In genomic region chr4:122959816-122960215, GRCm38 (mm10) we compare ENCODE assay signal across 9 mouse cellular contexts. TPM values are rescaled to one million over a fixed set of nuclear protein-coding genes. Genes with fewer than 3 reads are reported as not detected.
DNase-seq lines count a peak whose midpoint lies in the region; ATAC-seq and TF ChIP-seq lines count a peak whose summit lies in the region.
"Had no signal": no experiment of that assay in that cellular context is flagged by ENCODE, and none has a peak within 500 bp of the region (broad histone marks: within the 10 kb centered on the region; RNA-seq: fewer than 3 reads in every experiment).

No protein-coding gene starts in this region.

- H3K9me3 ChIP-seq in heart, embryonic 14.5 days (ENCODE audit: control insufficient read depth, low read length), result no peaks in the 10 kb centered on the region
- no peaks in the 10 kb centered on the region for H3K9me3 ChIP-seq in hindbrain, embryonic 16.5 days (ENCODE audit: control insufficient read depth, low read length)
- H3K9me3 ChIP-seq in midbrain, postnatal 0 days (ENCODE audit: low read length), result no peaks in the 10 kb centered on the region

- H3K4me3 ChIP-seq in heart, embryonic 14.5 days (ENCODE audit: control insufficient read depth in 1 of 2, insufficient read depth in 1 of 2, low read depth in 1 of 2, low read length in 2 of 2), result peak overlapping the region in 1 of 2 experiments; percentile 53; a peak in 2 of 4 replicates
- H3K4me3 ChIP-seq in hindbrain, embryonic 16.5 days (ENCODE audit: low read length), result peak overlapping the region; percentile 74
- H3K4me3 ChIP-seq in midbrain, postnatal 0 days (ENCODE audit: low read depth, low read length), result peak overlapping the region; percentile 59
- H3K4me3 ChIP-seq: erythroblast, embryonic 14.5 days had no signal

- H3K9ac ChIP-seq in heart, embryonic 14.5 days (ENCODE audit: low read length), result peak overlapping the region; percentile 61; the same call in 1 of the 2 replicates
- H3K9ac ChIP-seq in hindbrain, embryonic 16.5 days (ENCODE audit: low read depth, low read length), result peak overlapping the region; percentile 68
- H3K9ac ChIP-seq in midbrain, postnatal 0 days (replicated peaks; ENCODE audit: low read length, poor library complexity, severe bottlenecking), result peak overlapping the region; percentile 63

- no peak for TF ChIP-seq POLR2A in brain, embryonic 14.5 days (IDR thresholded peaks at IDR 0.05; ENCODE audit: borderline replicate concordance, extremely low read depth, insufficient read depth, insufficient read length, poor library complexity, severe bottlenecking)

- WGBS in heart, embryonic 14.5 days, result 11% methylated on average over 8 of the region's 8 CpGs
- 6% methylated on average over 6 of the region's 8 CpGs for WGBS in hindbrain, embryonic 16.5 days
- 3% methylated on average over 7 of the region's 8 CpGs for WGBS in midbrain, postnatal 0 days

- intact Hi-C loops in heart, postnatal 36 days (cut with DNase I), result no loop called here

- peaks cover 37% of the 10 kb centered on the region for H3K27me3 ChIP-seq in heart, embryonic 14.5 days (ENCODE audit: control insufficient read depth, insufficient read depth, low read length)
- H3K27me3 ChIP-seq in hindbrain, embryonic 16.5 days (replicated peaks; ENCODE audit: control insufficient read depth, insufficient read depth, low read length), result no peaks in the 10 kb centered on the region
- H3K27me3 ChIP-seq in midbrain, postnatal 0 days (ENCODE audit: insufficient read depth, low read length), result peaks cover 6% of the 10 kb centered on the region; the same call in 1 of the 2 replicates

- DNase-seq in heart, postnatal 36 days, result no peak
- peak; percentile 56 for DNase-seq in brain, embryonic 14.5 days (ENCODE audit: low read depth)
- DNase-seq in midbrain, postnatal 0 days (ENCODE audit: low spot score), result no peak
- no peak for DNase-seq in urinary bladder, postnatal 4 days (ENCODE audit: low spot score in 2 of 2)
- DNase-seq in frontal cortex, postnatal 14 days (ENCODE audit: low spot score in 2 of 2), result no peak

- no peak for TF ChIP-seq CTCF in brain, embryonic 14.5 days (IDR thresholded peaks at IDR 0.05; ENCODE audit: borderline replicate concordance, extremely low read depth, insufficient read depth, insufficient read length)
- TF ChIP-seq CTCF in midbrain, postnatal 0 days (IDR thresholded peaks at IDR 0.05), result no peak

- H3K4me1 ChIP-seq in heart, embryonic 14.5 days (ENCODE audit: control insufficient read depth in 2 of 2, insufficient read depth in 2 of 2, low read length in 2 of 2), result peaks cover 21 to 38% of the 10 kb centered on the region in 2 experiments
- peaks cover 36% of the 10 kb centered on the region for H3K4me1 ChIP-seq in hindbrain, embryonic 16.5 days (ENCODE audit: control insufficient read depth, insufficient read depth, low read depth, low read length)
- H3K4me1 ChIP-seq in midbrain, postnatal 0 days (ENCODE audit: insufficient read depth, low read length), result peaks cover 12% of the 10 kb centered on the region; the same call in 1 of the 2 replicates

- no peak overlapping the region for H3K27ac ChIP-seq in heart, embryonic 14.5 days (replicated peaks in 1 of 2; ENCODE audit: control insufficient read depth in 1 of 2, insufficient read depth in 1 of 2, low read depth in 2 of 2, low read length in 2 of 2)
- 0 out of 2 replicates have a peak overlapping the region, but pooled peaks have one; percentile 1 for H3K27ac ChIP-seq in hindbrain, embryonic 16.5 days (ENCODE audit: low read depth, low read length)
- H3K27ac ChIP-seq in midbrain, postnatal 0 days (ENCODE audit: low read depth, low read length), result no peak overlapping the region

- peak overlapping the region; percentile 98 for H3K4me2 ChIP-seq in heart, embryonic 14.5 days (ENCODE audit: low read length)
- H3K4me2 ChIP-seq in hindbrain, embryonic 16.5 days (ENCODE audit: low read length), result peak overlapping the region; percentile 96
- peak overlapping the region; percentile 99 for H3K4me2 ChIP-seq in midbrain, postnatal 0 days (ENCODE audit: low read depth, low read length, poor library complexity, severe bottlenecking)

- H3K36me3 ChIP-seq in heart, embryonic 14.5 days (ENCODE audit: control insufficient read depth, insufficient read depth, low read length), result no peaks in the 10 kb centered on the region
- H3K36me3 ChIP-seq in hindbrain, embryonic 16.5 days (ENCODE audit: control insufficient read depth, insufficient read depth, low read length), result no peaks in the 10 kb centered on the region
- no peaks in the 10 kb centered on the region for H3K36me3 ChIP-seq in midbrain, postnatal 0 days (ENCODE audit: insufficient read depth, low read length)

- ATAC-seq in heart, embryonic 14.5 days (ENCODE audit: insufficient number of reproducible peaks, insufficient read depth, low FRiP score, low read depth), result no peak
- no peak for ATAC-seq in hindbrain, embryonic 16.5 days
- ATAC-seq in midbrain, postnatal 0 days (ENCODE audit: low FRiP score), result no peak
- ATAC-seq in erythroid progenitor cell, adult 5-6 weeks (replicated peaks; ENCODE audit: low FRiP score, poor library complexity, severe bottlenecking), result no peak

RNA-seq across cellular contexts. Expression of gene Mfsd2a, which starts 1.2 kb away (rescaled TPM):
- polyA plus RNA-seq in heart, embryonic 14.5 days (2014; fragmentation: Nextera tagmentation; extraction: Ambion mirVana), result 0.38 and 0.42 TPM in 2 replicates
- under 1 TPM in 1 of 2 experiments, not detected in 1; 0.42 TPM for total RNA-seq in heart, postnatal 36 days (2021)
- polyA plus RNA-seq in brain, embryonic 14.5 days (2012; rRNA removed), result 44.7 and 51.8 TPM in 2 replicates
- 34.3 and 36.5 TPM in 2 replicates for polyA plus RNA-seq in hindbrain, embryonic 16.5 days (2015; fragmentation: Nextera tagmentation; extraction: Ambion mirVana)
- total RNA-seq in midbrain, postnatal 0 days (2014; rRNA removed), result 47.3 and 57.7 TPM in 2 replicates
- polyA plus RNA-seq in midbrain, postnatal 0 days (2015; fragmentation: Nextera tagmentation; extraction: Ambion mirVana), result 30.3 and 34.6 TPM in 2 replicates
- total RNA-seq in erythroid progenitor cell, adult 5-6 weeks (2015; ENCODE audit: low replicate concordance), result not detected in 2 replicates
- total RNA-seq in erythroid progenitor cell, adult 5-6 weeks (2017; ENCODE audit: low replicate concordance), result not detected in 2 replicates
- polyA plus RNA-seq: erythroblast, embryonic 14.5 days had no signal

RNA-seq across cellular contexts. Expression of gene Mycl, which starts 35.6 kb away (rescaled TPM):
- 0.35 and 0.63 TPM in 2 replicates for polyA plus RNA-seq in heart, embryonic 14.5 days (2014; fragmentation: Nextera tagmentation; extraction: Ambion mirVana)
- under 1 TPM; 0.14 to 0.31 TPM for total RNA-seq in heart, postnatal 36 days (2021)
- 85.4 and 95.3 TPM in 2 replicates for polyA plus RNA-seq in brain, embryonic 14.5 days (2012; rRNA removed)
- polyA plus RNA-seq in hindbrain, embryonic 16.5 days (2015; fragmentation: Nextera tagmentation; extraction: Ambion mirVana), result 34.1 and 44.7 TPM in 2 replicates
- 75.7 and 77.3 TPM in 2 replicates for total RNA-seq in midbrain, postnatal 0 days (2014; rRNA removed)
- polyA plus RNA-seq in midbrain, postnatal 0 days (2015; fragmentation: Nextera tagmentation; extraction: Ambion mirVana), result 37.6 and 42.2 TPM in 2 replicates
- not detected in 2 replicates for total RNA-seq in erythroid progenitor cell, adult 5-6 weeks (2015; ENCODE audit: low replicate concordance)
- total RNA-seq in erythroid progenitor cell, adult 5-6 weeks (2017; ENCODE audit: low replicate concordance), result not detected in 2 replicates

RNA-seq across cellular contexts. Expression of gene Trit1, which starts 56.6 kb away (rescaled TPM):
- 11.1 and 12.1 TPM in 2 replicates for polyA plus RNA-seq in heart, embryonic 14.5 days (2014; fragmentation: Nextera tagmentation; extraction: Ambion mirVana)
- total RNA-seq in heart, postnatal 36 days (2021), result 1 to 10 TPM; 6.0 to 7.3 TPM
- polyA plus RNA-seq in brain, embryonic 14.5 days (2012; rRNA removed), result 19.5 and 20.4 TPM in 2 replicates
- 21.4 and 21.5 TPM in 2 replicates for polyA plus RNA-seq in hindbrain, embryonic 16.5 days (2015; fragmentation: Nextera tagmentation; extraction: Ambion mirVana)
- 16.2 and 19.7 TPM in 2 replicates for total RNA-seq in midbrain, postnatal 0 days (2014; rRNA removed)
- polyA plus RNA-seq in midbrain, postnatal 0 days (2015; fragmentation: Nextera tagmentation; extraction: Ambion mirVana), result 17.3 and 18.5 TPM in 2 replicates
- total RNA-seq in erythroid progenitor cell, adult 5-6 weeks (2015; ENCODE audit: low replicate concordance), result 1.3 and 3.6 TPM in 2 replicates
- total RNA-seq in erythroid progenitor cell, adult 5-6 weeks (2017; ENCODE audit: low replicate concordance), result 6.0 and 9.9 TPM in 2 replicates

Comparison
In these comparisons a context has a peak if more than half of its experiments do, and no peak if none do; other contexts are left out.
1. RNA of gene Mfsd2a, which starts 1.2 kb away (polyA plus RNA-seq): 44.7 to 51.8 TPM in brain, embryonic 14.5 days, 34.3 to 36.5 TPM in hindbrain, embryonic 16.5 days and 30.3 to 34.6 TPM in midbrain, postnatal 0 days; 0.38 to 0.42 TPM in heart, embryonic 14.5 days; every median in the first group is over 10 times any median in the second.
2. RNA of gene Mycl, which starts 35.6 kb away (polyA plus RNA-seq): 85.4 to 95.3 TPM in brain, embryonic 14.5 days, 37.6 to 42.2 TPM in midbrain, postnatal 0 days and 34.1 to 44.7 TPM in hindbrain, embryonic 16.5 days; 0.35 to 0.63 TPM in heart, embryonic 14.5 days; every median in the first group is over 10 times any median in the second.
3. Peak in every context shown above with its lines, with median percentiles within 50 percentile points of each other: H3K4me2 ChIP-seq and H3K9ac ChIP-seq.